Mouse (Mus musculus) myocyte (in vitro differentiated cells): ENCODE measurements at regions not wholly inside any gene's neighbourhood (a gene's known extent, or its start where the extent isn't known, plus 50 kb on each side); places are given as distances from the start of the nearest gene placed in this dataset.

ENCODE experiments used
- CEBPB ChIP-seq: IDR thresholded peaks from 2 replicates; pipeline ENCODE4 v1.6.1; 2011; ENCODE audit warnings: mild to moderate bottlenecking, moderate library complexity; ENCODE audit not compliant: poor library complexity, insufficient read depth, severe bottlenecking
- MYOD1 ChIP-seq, 3 experiments: IDR thresholded peaks; one replicate each; pipeline ENCODE4 v1.6.1; 2011; ENCODE audit warnings: control low read depth in 2 of 3, low read depth in 2 of 3, mild to moderate bottlenecking in 2 of 3, moderate library complexity in 1 of 3; ENCODE audit not compliant: insufficient read length in 2 of 3, control insufficient read depth in 1 of 3
- MYOG ChIP-seq, 3 experiments: IDR thresholded peaks; one replicate each; pipeline ENCODE4 v1.6.1; 2011; ENCODE audit warnings: control low read depth in 2 of 3, low read depth in 2 of 3, mild to moderate bottlenecking in 2 of 3; ENCODE audit not compliant: insufficient read length in 2 of 3, control insufficient read depth in 1 of 3, insufficient read depth in 1 of 3
- POLR2A ChIP-seq: IDR thresholded peaks from one replicate; pipeline ENCODE4 v1.6.1; 2011; ENCODE audit warnings: low read depth, mild to moderate bottlenecking, control low read depth, moderate library complexity; ENCODE audit not compliant: insufficient read length
- POLR2AphosphoS2 ChIP-seq: IDR thresholded peaks from one replicate; pipeline ENCODE4 v1.6.1; 2011; ENCODE audit warnings: low read depth, control low read depth; ENCODE audit not compliant: insufficient read length
- REST ChIP-seq: IDR thresholded peaks from one replicate; pipeline ENCODE4 v1.6.1; 2011; ENCODE audit warnings: mild to moderate bottlenecking, control low read depth, moderate library complexity; ENCODE audit not compliant: insufficient read depth, insufficient read length
- SRF ChIP-seq: IDR thresholded peaks from one replicate; pipeline ENCODE4 v1.6.1; 2011; ENCODE audit warnings: low read depth; ENCODE audit not compliant: control insufficient read depth, insufficient read length
- TCF12 ChIP-seq: IDR thresholded peaks from one replicate; pipeline ENCODE4 v1.6.1; 2011; ENCODE audit warnings: mild to moderate bottlenecking, control low read depth; ENCODE audit not compliant: poor library complexity, insufficient read depth, severe bottlenecking

- TF ChIP-seq REST (no peak), MYOD1 (IDR thresholded peaks at IDR 0.05; ENCODE audit: control insufficient read depth in 1 of 3, insufficient read length in 2 of 3, low read depth in 2 of 3) (no peak), MYOG (IDR thresholded peaks at IDR 0.05; ENCODE audit: control insufficient read depth in 1 of 3, insufficient read depth in 1 of 3, insufficient read length in 2 of 3, low read depth in 2 of 3) (no peak), TCF12 (no peak), CEBPB (no peak), POLR2AphosphoS2 (no peak), POLR2A (no peak), SRF (no peak)
These were observed 207.0 kb downstream of the Snx19 start for GRCm38 (mm10) chr9:30633741-30634470.
